Mouse (Mus musculus) ES-Bruce4 (cell line): Measurements from ENCODE around the gene Vezt. TPM values are rescaled to one million over a fixed set of nuclear protein-coding genes. Genes with fewer than 3 reads are reported as not detected.

Experiments used
- H3K27ac ChIP-seq: 2 replicates; pipeline ENCODE4 v1.5.1; 2012; ENCODE audit warnings: low read length, inconsistent platforms; ENCODE audit not compliant: insufficient read depth
- H3K27me3 ChIP-seq: 2 replicates; pipeline ENCODE4 v1.6.1; 2012; ENCODE audit warnings: mild to moderate bottlenecking, low read length, inconsistent platforms; ENCODE audit not compliant: control insufficient read depth, poor library complexity, insufficient read depth, severe bottlenecking
- H3K36me3 ChIP-seq: 2 replicates; pipeline ENCODE4 v1.6.1; 2012; ENCODE audit warnings: inconsistent platforms, mild to moderate bottlenecking, low read length, moderate library complexity; ENCODE audit not compliant: control insufficient read depth, poor library complexity, insufficient read depth, severe bottlenecking
- H3K4me1 ChIP-seq: one replicate; pipeline ENCODE4 v1.8.1; 2011; ENCODE audit warnings: low read length; ENCODE audit not compliant: control insufficient read depth, insufficient read depth
- H3K4me3 ChIP-seq: 2 replicates; pipeline ENCODE4 v1.5.1; 2011; ENCODE audit warnings: low read depth, mild to moderate bottlenecking, low read length
- H3K9ac ChIP-seq: 2 replicates; pipeline ENCODE4 v1.6.1; 2012; ENCODE audit warnings: low read depth, mild to moderate bottlenecking, inconsistent platforms; ENCODE audit not compliant: poor library complexity, severe bottlenecking
- H3K9me3 ChIP-seq: replicated peaks from 2 replicates; pipeline ENCODE4 v1.6.1; 2012; ENCODE audit warnings: mild to moderate bottlenecking, low read length, inconsistent platforms; ENCODE audit not compliant: control insufficient read depth, poor library complexity, insufficient read depth, severe bottlenecking
- CTCF ChIP-seq: IDR thresholded peaks from one replicate; pipeline ENCODE4 v1.8.1; 2011; ENCODE audit warnings: low read depth, low read length
- EP300 ChIP-seq: IDR thresholded peaks from 2 replicates; pipeline ENCODE4 v1.6.1; 2011; ENCODE audit warnings: low read depth, low read length; ENCODE audit not compliant: insufficient read depth
- POLR2A ChIP-seq: IDR thresholded peaks from one replicate; pipeline ENCODE4 v1.8.1; 2011; ENCODE audit warnings: low read length; ENCODE audit not compliant: insufficient read depth
- polyA plus RNA-seq: library from polyadenylated mRNA; stranded (reverse); fragments of >200 nt; gene quantifications from 2 replicates; pipeline ENCODE4 v1.2.4, GENCODE M21; 2011; ENCODE audit warnings: low read depth; ENCODE audit not compliant: missing spikeins, insufficient read depth, insufficient read length

Vezt gene
- polyA plus RNA-seq, 1 experiment = 17.3 TPM

GRCm38 (mm10) chr10:93954023-93954422, 81.6 kb downstream of the Vezt start:
- H3K36me3 ChIP-seq = no peaks in the 10 kb centered on the region
- no peak overlapping the region for H3K4me3 ChIP-seq
- no peaks in the 10 kb centered on the region for H3K4me1 ChIP-seq
- TF ChIP-seq CTCF (no peak), EP300 (no peak), POLR2A (no peak)
- no peak overlapping the region for H3K9ac ChIP-seq
- H3K27ac ChIP-seq = no peak overlapping the region
- H3K9me3 ChIP-seq = no peaks in the 10 kb centered on the region
- no peaks in the 10 kb centered on the region for H3K27me3 ChIP-seq

GRCm38 (mm10) chr10:93953504-93953903, 82.1 kb downstream of the Vezt start:
- H3K4me3 ChIP-seq = no peak overlapping the region
- H3K9ac ChIP-seq = no peak overlapping the region
- H3K9me3 ChIP-seq = no peaks in the 10 kb centered on the region
- no peak overlapping the region for H3K27ac ChIP-seq
- H3K4me1 ChIP-seq = no peaks in the 10 kb centered on the region
- no peaks in the 10 kb centered on the region for H3K36me3 ChIP-seq
- TF ChIP-seq EP300 (no peak), POLR2A (no peak), CTCF (no peak)
- H3K27me3 ChIP-seq = no peaks in the 10 kb centered on the region

DNA sequence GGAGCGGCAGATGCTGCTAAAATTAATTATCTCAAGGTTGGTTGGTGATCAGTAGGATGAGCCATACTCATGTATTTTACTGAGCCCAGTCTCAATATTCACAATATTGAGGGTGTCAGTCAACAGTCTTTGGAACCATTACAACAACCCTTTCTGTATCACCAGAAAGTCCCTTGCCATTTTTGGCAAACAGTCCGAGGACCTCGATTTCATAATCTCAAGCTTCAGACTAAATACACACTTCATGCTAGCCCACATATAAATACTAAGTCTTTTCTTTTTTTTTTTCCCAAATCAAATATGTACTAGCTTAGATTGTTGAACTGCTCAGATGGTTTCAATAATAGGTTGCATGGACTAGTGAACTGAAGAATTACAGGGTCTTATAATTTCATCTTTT, 84.6 kb downstream of the Vezt start:
- Histone ChIP-seq H3K4me1 (no peaks in the 10 kb centered on the region), H3K36me3 (no peaks in the 10 kb centered on the region), H3K4me3 (no peak overlapping the region), H3K9me3 (no peaks in the 10 kb centered on the region), H3K27ac (no peak overlapping the region), H3K27me3 (no peaks in the 10 kb centered on the region), H3K9ac (no peak overlapping the region)
- TF ChIP-seq POLR2A (no peak), EP300 (no peak), CTCF (no peak)

DNA sequence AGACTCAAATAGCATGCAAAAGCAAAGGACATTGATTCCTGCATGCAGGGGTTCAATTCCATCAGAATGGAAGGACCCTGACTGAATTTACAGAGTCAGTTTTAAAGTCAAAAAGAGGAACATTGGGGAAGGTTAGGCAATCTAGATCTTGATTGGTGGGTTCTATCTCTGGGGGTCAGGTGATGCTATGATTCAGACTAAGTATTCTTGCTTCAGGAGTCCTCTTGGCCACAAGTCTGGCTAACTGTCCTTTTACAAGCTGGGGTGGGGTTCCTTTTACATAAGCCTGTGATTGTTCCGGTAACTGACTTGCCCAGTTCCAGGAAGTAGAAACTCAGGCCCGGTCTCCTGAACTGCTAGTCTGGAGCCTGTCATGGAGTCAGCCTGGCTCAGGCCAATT, 85.7 kb downstream of the Vezt start:
- no peaks in the 10 kb centered on the region for H3K27me3 ChIP-seq
- no peak for TF ChIP-seq EP300
- TF ChIP-seq POLR2A = no peak
- no peak for TF ChIP-seq CTCF
- no peak overlapping the region for H3K27ac ChIP-seq
- no peak overlapping the region for H3K4me3 ChIP-seq
- no peaks in the 10 kb centered on the region for H3K9me3 ChIP-seq
- H3K36me3 ChIP-seq = no peaks in the 10 kb centered on the region
- H3K4me1 ChIP-seq = no peaks in the 10 kb centered on the region
- no peak overlapping the region for H3K9ac ChIP-seq

- TF ChIP-seq EP300 (no peak), POLR2A (no peak), CTCF (no peak)
- Histone ChIP-seq H3K9me3 (no peaks in the 10 kb centered on the region), H3K9ac (no peak overlapping the region), H3K27me3 (no peaks in the 10 kb centered on the region), H3K4me3 (no peak overlapping the region), H3K27ac (no peak overlapping the region), H3K36me3 (no peaks in the 10 kb centered on the region), H3K4me1 (no peaks in the 10 kb centered on the region)
Measured at GRCm38 (mm10) chr10:93945843-93946499, 89.6 kb downstream of the Vezt start.

GRCm38 (mm10) chr10:93945364-93945763, 90.3 kb downstream of the Vezt start:
- Histone ChIP-seq H3K4me3 (no peak overlapping the region), H3K9me3 (no peaks in the 10 kb centered on the region), H3K4me1 (no peaks in the 10 kb centered on the region), H3K27me3 (no peaks in the 10 kb centered on the region), H3K36me3 (no peaks in the 10 kb centered on the region), H3K9ac (no peak overlapping the region), H3K27ac (no peak overlapping the region)
- TF ChIP-seq POLR2A = no peak
- TF ChIP-seq CTCF = no peak
- no peak for TF ChIP-seq EP300
